Mouse (Mus musculus) left cerebral cortex, postnatal 4 days (tissue): Measurements from ENCODE around the gene Oas2. TPM values are rescaled to one million over a fixed set of nuclear protein-coding genes. Genes with fewer than 3 reads are reported as not detected.
"Not testable (repeated sequence)": the region's sequence is repeated elsewhere in the genome, so short reads cannot be mapped to it uniquely, and the experiment has no call there.

Experiments used
- DNase-seq: peaks from one replicate; pipeline ENCODE4 v3.0.0-alpha.2; 2022
- intact Hi-C: fragments of 180-260 bp; cut with DNase I; formaldehyde crosslinking; loops from one replicate; pipeline ENCODE4 v1.15.1; 2025
- total RNA-seq, 2 experiments: library from RNA; stranded (reverse); gene quantifications; 2 replicates each; pipeline ENCODE4 v1.2.3; 2021

Gene Oas2
- not detected for total RNA-seq

GRCm38 (mm10) chr5:120749688-120750087 lies at the start of gene Oas2:
Oas2 (minus strand) TSS chr5:120749853.
- intact Hi-C loops, result loop anchor here (10.0 kb wide), 1 partner anchor 125 kb away; no protein-coding TSS in a partner anchor
- no peak for DNase-seq

- intact Hi-C loops, DNase-seq: not testable (repeated sequence)
Measured at GRCm38 (mm10) chr5:120798943-120799342, 49.3 kb upstream of the Oas2 start.

- DNase-seq, intact Hi-C loops: not testable (repeated sequence)
Measured at GRCm38 (mm10) chr5:120798147-120798546, 48.5 kb upstream of the Oas2 start.

- DNase-seq, intact Hi-C loops: not testable (repeated sequence)
Measured at GRCm38 (mm10) chr5:120795480-120796034, 45.9 kb upstream of the Oas2 start, which contains the start of gene Oas1e. Oas1e (minus strand) TSS chr5:120795530.

- peak; percentile 58 for DNase-seq
- intact Hi-C loops, result no loop called here
Measured at GRCm38 (mm10) chr5:120793043-120793442, 43.4 kb upstream of the Oas2 start.

GRCm38 (mm10) chr5:120787042-120787441 lies 37.4 kb upstream of the Oas2 start:
- intact Hi-C loops, result no loop called here
- no peak for DNase-seq

GRCm38 (mm10) chr5:120782446-120782845 lies 32.8 kb upstream of the Oas2 start:
- intact Hi-C loops, result no loop called here
- no peak for DNase-seq

- no peak for DNase-seq
Measured at GRCm38 (mm10) chr5:120781646-120782045, 32.0 kb upstream of the Oas2 start.

GRCm38 (mm10) chr5:120779922-120780321 lies 30.3 kb upstream of the Oas2 start:
- intact Hi-C loops, result no loop called here
- DNase-seq, result no peak

More at GRCm38 (mm10) chr5:120781646-120782045, 32.0 kb upstream of the Oas2 start:
- intact Hi-C loops, result no loop called here

- no peak for DNase-seq
- intact Hi-C loops, result no loop called here
Measured at GRCm38 (mm10) chr5:120778941-120779340, 29.3 kb upstream of the Oas2 start.

- no peak for DNase-seq
- intact Hi-C loops, result no loop called here
Measured at GRCm38 (mm10) chr5:120777478-120777877, 27.8 kb upstream of the Oas2 start, which contains the start of gene Oas3. Oas3 (minus strand) TSS chr5:120777661.

- intact Hi-C loops, result no loop called here
- DNase-seq, result no peak
Measured at GRCm38 (mm10) chr5:120776801-120777200, 27.1 kb upstream of the Oas2 start.

GRCm38 (mm10) chr5:120775287-120775985 lies 25.8 kb upstream of the Oas2 start:
- DNase-seq, result no peak
- intact Hi-C loops, result no loop called here

- DNase-seq, result no peak
- intact Hi-C loops, result no loop called here
Measured at GRCm38 (mm10) chr5:120769396-120769795, 19.7 kb upstream of the Oas2 start.

- intact Hi-C loops, result no loop called here
- no peak for DNase-seq
Measured at GRCm38 (mm10) chr5:120765010-120765409, 15.4 kb upstream of the Oas2 start.

GRCm38 (mm10) chr5:120761901-120762300 lies 12.2 kb upstream of the Oas2 start:
- intact Hi-C loops, result no loop called here
- peak; percentile 32 for DNase-seq

- DNase-seq, result no peak
Measured at GRCm38 (mm10) chr5:120754215-120754614, 4.6 kb upstream of the Oas2 start.

GRCm38 (mm10) chr5:120752786-120753185 lies 3.1 kb upstream of the Oas2 start:
- DNase-seq, result no peak
- intact Hi-C loops, result no loop called here

More at GRCm38 (mm10) chr5:120754215-120754614, 4.6 kb upstream of the Oas2 start:
- intact Hi-C loops, result no loop called here

- no peak for DNase-seq
- intact Hi-C loops, result no loop called here
Measured at GRCm38 (mm10) chr5:120751206-120751605, 1.6 kb upstream of the Oas2 start.

- peak; percentile 50 for DNase-seq
- intact Hi-C loops, result loop anchor here (10.0 kb wide), 1 partner anchor 122 kb away; no protein-coding TSS in a partner anchor
Measured at GRCm38 (mm10) chr5:120746451-120746850, 3.2 kb downstream of the Oas2 start.

GRCm38 (mm10) chr5:120742125-120742524 lies 7.5 kb downstream of the Oas2 start:
- peak; percentile 39 for DNase-seq
- intact Hi-C loops, result loop anchor here (10.0 kb wide), 1 partner anchor 117 kb away; no protein-coding TSS in a partner anchor
